In genomic region chr9:75959775-75960174, GRCm38 (mm10) we compare ENCODE assay signal across 14 mouse cellular contexts. TPM values are rescaled to one million over a fixed set of nuclear protein-coding genes. Genes with fewer than 3 reads are reported as not detected.
DNase-seq lines count a peak whose midpoint lies in the region; ATAC-seq lines count a peak whose summit lies in the region.
"Had no signal": no experiment of that assay in that cellular context is flagged by ENCODE, and none has a peak within 500 bp of the region (broad histone marks: within the 10 kb centered on the region; RNA-seq: fewer than 3 reads in every experiment).

No protein-coding gene starts in this region.

- H3K4me2 ChIP-seq in liver, embryonic 16.5 days (ENCODE audit: low read depth, low read length) = no peak overlapping the region
- H3K4me2 ChIP-seq: hindbrain, embryonic 13.5 days; midbrain, embryonic 12.5 days had no signal

- H3K4me3 ChIP-seq in liver, embryonic 16.5 days (ENCODE audit: low read depth, low read length) = no peak overlapping the region
- H3K4me3 ChIP-seq: hindbrain, embryonic 13.5 days; midbrain, embryonic 12.5 days had no signal

- no peaks in the 10 kb centered on the region for H3K36me3 ChIP-seq in liver, embryonic 16.5 days (ENCODE audit: control insufficient read depth, insufficient read depth)
- H3K36me3 ChIP-seq: hindbrain, embryonic 13.5 days; midbrain, embryonic 12.5 days had no signal

- no peak overlapping the region for H3K9ac ChIP-seq in liver, embryonic 16.5 days (ENCODE audit: low read depth, low read length)
- H3K9ac ChIP-seq: hindbrain, embryonic 13.5 days; midbrain, embryonic 12.5 days had no signal

- H3K27ac ChIP-seq in liver, embryonic 16.5 days (ENCODE audit: low read length) = no peak overlapping the region
- H3K27ac ChIP-seq: hindbrain, embryonic 13.5 days; midbrain, embryonic 12.5 days had no signal

- peak; percentile 67 for ATAC-seq in liver, embryonic 16.5 days (ENCODE audit: low read depth)
- ATAC-seq: forebrain, embryonic 16.5 days had no signal

- H3K27me3 ChIP-seq in liver, embryonic 16.5 days (ENCODE audit: control insufficient read depth, insufficient read depth, low read depth, low read length) = no peaks in the 10 kb centered on the region
- H3K27me3 ChIP-seq: hindbrain, embryonic 13.5 days; midbrain, embryonic 12.5 days had no signal

- WGBS in liver, embryonic 16.5 days (ENCODE audit: insufficient replicate concordance) = 44% methylated on average over 3 of the region's 3 CpGs

- H3K9me3 ChIP-seq in liver, embryonic 16.5 days (replicated peaks; ENCODE audit: control insufficient read depth, low read length) = no peaks in the 10 kb centered on the region
- H3K9me3 ChIP-seq: hindbrain, embryonic 13.5 days; midbrain, embryonic 12.5 days had no signal

- H3K4me1 ChIP-seq in liver, embryonic 16.5 days (ENCODE audit: control insufficient read depth, low read depth, low read length) = peaks cover 5% of the 10 kb centered on the region
- H3K4me1 ChIP-seq: hindbrain, embryonic 13.5 days had no signal

- peak; percentile 12 for DNase-seq in adrenal gland, postnatal 14 days
- DNase-seq in adrenal gland, adult 18-20 months (ENCODE audit: low spot score in 2 of 2) = no peak
- peak; percentile 7 for DNase-seq in ovary, adult 18-20 months (ENCODE audit: low spot score)
- DNase-seq in ovary, postnatal 14 days (ENCODE audit: low spot score) = no peak
- no peak for DNase-seq in cerebellum, postnatal 14 days
- DNase-seq in urinary bladder, adult 2 months (ENCODE audit: low spot score) = no peak
- DNase-seq in right cerebral cortex, postnatal 14 days = no peak
- DNase-seq: B cell, adult 2 months; kidney, postnatal 14 days; thymus, adult 2 months had no signal

RNA-seq across cellular contexts. Expression of gene Hmgcll1, which starts 54.9 kb away (rescaled TPM):
- 2.6 and 3.2 TPM in 2 replicates for total RNA-seq in adrenal gland, postnatal 14 days (2021)
- 1 to 10 TPM; 2.3 TPM for total RNA-seq in adrenal gland, adult 18-20 months (2021)
- 0.20 and 0.34 TPM in 2 replicates for polyA plus RNA-seq in liver, embryonic 16.5 days (2015; fragmentation: Nextera tagmentation; extraction: Ambion mirVana)
- 1.8 and 2.0 TPM in 2 replicates for polyA plus RNA-seq in urinary bladder, adult 2 months (2012; rRNA removed)

Comparison
In these comparisons a context has a peak if more than half of its experiments do, and no peak if none do; other contexts are left out.
1. DNase-seq: peak in adrenal gland, postnatal 14 days (single experiment) and ovary, adult 18-20 months (single experiment); none in adrenal gland, adult 18-20 months (0 of 2), ovary, postnatal 14 days (single experiment), cerebellum, postnatal 14 days (0 of 2), urinary bladder, adult 2 months (single experiment) and right cerebral cortex, postnatal 14 days (single experiment).